Mouse (Mus musculus) ES-Bruce4 (cell line): ENCODE measurements around the gene Izumo4. TPM values are rescaled to one million over a fixed set of nuclear protein-coding genes. Genes with fewer than 3 reads are reported as not detected.
A peak's percentile ranks its signal among the peaks of the same experiment; 100 is the strongest.

Source experiments
- H3K27ac ChIP-seq: 2 replicates; pipeline ENCODE4 v1.5.1; 2012; ENCODE audit warnings: low read length, inconsistent platforms; ENCODE audit not compliant: insufficient read depth
- H3K27me3 ChIP-seq: 2 replicates; pipeline ENCODE4 v1.6.1; 2012; ENCODE audit warnings: mild to moderate bottlenecking, low read length, inconsistent platforms; ENCODE audit not compliant: control insufficient read depth, poor library complexity, insufficient read depth, severe bottlenecking
- H3K36me3 ChIP-seq: 2 replicates; pipeline ENCODE4 v1.6.1; 2012; ENCODE audit warnings: inconsistent platforms, mild to moderate bottlenecking, low read length, moderate library complexity; ENCODE audit not compliant: control insufficient read depth, poor library complexity, insufficient read depth, severe bottlenecking
- H3K4me1 ChIP-seq: one replicate; pipeline ENCODE4 v1.8.1; 2011; ENCODE audit warnings: low read length; ENCODE audit not compliant: control insufficient read depth, insufficient read depth
- H3K4me3 ChIP-seq: 2 replicates; pipeline ENCODE4 v1.5.1; 2011; ENCODE audit warnings: low read depth, mild to moderate bottlenecking, low read length
- H3K9ac ChIP-seq: 2 replicates; pipeline ENCODE4 v1.6.1; 2012; ENCODE audit warnings: low read depth, mild to moderate bottlenecking, inconsistent platforms; ENCODE audit not compliant: poor library complexity, severe bottlenecking
- H3K9me3 ChIP-seq: replicated peaks from 2 replicates; pipeline ENCODE4 v1.6.1; 2012; ENCODE audit warnings: mild to moderate bottlenecking, low read length, inconsistent platforms; ENCODE audit not compliant: control insufficient read depth, poor library complexity, insufficient read depth, severe bottlenecking
- CTCF ChIP-seq: IDR thresholded peaks from one replicate; pipeline ENCODE4 v1.8.1; 2011; ENCODE audit warnings: low read depth, low read length
- EP300 ChIP-seq: IDR thresholded peaks from 2 replicates; pipeline ENCODE4 v1.6.1; 2011; ENCODE audit warnings: low read depth, low read length; ENCODE audit not compliant: insufficient read depth
- POLR2A ChIP-seq: IDR thresholded peaks from one replicate; pipeline ENCODE4 v1.8.1; 2011; ENCODE audit warnings: low read length; ENCODE audit not compliant: insufficient read depth
- polyA plus RNA-seq: library from polyadenylated mRNA; stranded (reverse); fragments of >200 nt; gene quantifications from 2 replicates; pipeline ENCODE4 v1.2.4, GENCODE M21; 2011; ENCODE audit warnings: low read depth; ENCODE audit not compliant: missing spikeins, insufficient read depth, insufficient read length

Gene Izumo4
- polyA plus RNA-seq, 1 experiment: 7.2 TPM

- TF ChIP-seq CTCF (no peak), POLR2A (peak; percentile 71)
- H3K4me3 ChIP-seq: peak overlapping the region; percentile 92
- H3K36me3 ChIP-seq: peaks cover 3% of the 10 kb centered on the region; the same call in 1 of the 2 replicates
- peaks cover 5% of the 10 kb centered on the region for H3K4me1 ChIP-seq
- H3K27ac ChIP-seq: peak overlapping the region; percentile 81
- no peaks in the 10 kb centered on the region for H3K9me3 ChIP-seq
- H3K27me3 ChIP-seq: no peaks in the 10 kb centered on the region
- H3K9ac ChIP-seq: peak overlapping the region; percentile 94
Observed at GRCm38 (mm10) chr10:80676198-80676928, 25.6 kb upstream of the Izumo4 start.

- peaks cover 5% of the 10 kb centered on the region for H3K4me1 ChIP-seq
Observed at GRCm38 (mm10) chr10:80677128-80677875, 24.7 kb upstream of the Izumo4 start.

GRCm38 (mm10) chr10:80677942-80678436, 24.0 kb upstream of the Izumo4 start, which contains the start of gene Mknk2:
Gene Mknk2 (minus strand): TSS chr10:80678112.
- Histone ChIP-seq H3K36me3 (no peaks in the 10 kb centered on the region), H3K27me3 (no peaks in the 10 kb centered on the region), H3K4me3 (peak within 1 kb of the TSS; percentile 92), H3K27ac (peak within 1 kb of the TSS; percentile 81), H3K9me3 (no peaks in the 10 kb centered on the region), H3K9ac (peak within 1 kb of the TSS; percentile 80), H3K4me1 (peaks cover 5% of the 10 kb centered on the region)
- TF ChIP-seq CTCF (no peak), EP300 (no peak), POLR2A (no peak)

More at GRCm38 (mm10) chr10:80677128-80677875, 24.7 kb upstream of the Izumo4 start:
- Histone ChIP-seq H3K36me3 (no peaks in the 10 kb centered on the region), H3K9me3 (no peaks in the 10 kb centered on the region), H3K4me3 (peak overlapping the region; percentile 92), H3K27me3 (no peaks in the 10 kb centered on the region), H3K9ac (peak overlapping the region; percentile 80), H3K27ac (peak overlapping the region; percentile 81)
- TF ChIP-seq EP300 (no peak), CTCF (no peak), POLR2A (no peak)

GRCm38 (mm10) chr10:80678601-80679377, 23.2 kb upstream of the Izumo4 start:
- no peak for TF ChIP-seq EP300
- TF ChIP-seq POLR2A: no peak
- no peak for TF ChIP-seq CTCF
- Histone ChIP-seq H3K4me1 (peaks cover 5% of the 10 kb centered on the region), H3K4me3 (no peak overlapping the region), H3K27me3 (no peaks in the 10 kb centered on the region), H3K9ac (no peak overlapping the region), H3K9me3 (no peaks in the 10 kb centered on the region), H3K36me3 (no peaks in the 10 kb centered on the region), H3K27ac (peak overlapping the region; percentile 38)

DNA sequence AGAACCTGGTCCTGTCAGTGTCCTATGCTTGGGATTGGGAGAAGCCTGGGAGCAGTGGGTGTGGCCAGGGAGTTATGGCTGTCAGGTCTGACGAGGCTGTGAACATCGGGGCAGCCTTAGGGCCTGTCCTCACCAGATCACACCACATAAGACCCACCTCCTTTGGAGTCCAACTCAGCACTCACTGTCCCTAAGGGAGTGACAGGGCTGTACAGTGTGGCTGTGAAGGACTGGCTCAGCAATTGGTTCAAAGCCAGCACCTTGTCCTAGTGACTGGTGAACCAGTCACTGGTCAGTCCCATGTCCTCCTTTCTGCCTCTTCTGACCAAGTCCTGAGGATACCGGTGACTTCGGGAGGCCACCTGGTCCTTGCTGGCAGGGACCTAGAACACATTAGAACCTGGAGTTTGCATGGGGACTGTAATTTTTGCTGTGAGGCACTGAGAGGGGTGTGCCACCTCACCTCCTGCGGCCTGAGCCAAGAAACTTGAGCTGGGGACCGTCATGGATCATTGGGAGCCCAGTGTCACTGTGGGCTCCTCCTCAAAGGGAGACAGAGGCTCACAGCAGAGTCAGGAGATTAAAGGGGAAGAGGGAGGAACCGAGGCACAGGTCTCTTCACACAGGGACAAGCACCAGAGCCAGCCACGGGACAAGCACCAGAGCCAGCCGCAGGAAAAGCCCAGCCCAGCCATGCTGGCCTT, 22.3 kb upstream of the Izumo4 start:
- H3K27me3 ChIP-seq: no peaks in the 10 kb centered on the region
- no peaks in the 10 kb centered on the region for H3K36me3 ChIP-seq
- H3K9ac ChIP-seq: no peak overlapping the region
- peaks cover 5% of the 10 kb centered on the region for H3K4me1 ChIP-seq
- no peak for TF ChIP-seq POLR2A
- TF ChIP-seq CTCF: no peak
- no peak for TF ChIP-seq EP300
- no peak overlapping the region for H3K4me3 ChIP-seq
- no peaks in the 10 kb centered on the region for H3K9me3 ChIP-seq
- H3K27ac ChIP-seq: no peak overlapping the region
